Mouse (Mus musculus) forebrain, embryonic 16.5 days (tissue): ENCODE results near the gene 1700015G11Rik. TPM values are rescaled to one million over a fixed set of nuclear protein-coding genes. Genes with fewer than 3 reads are reported as not detected.

ENCODE experiments used
- ATAC-seq: fragments of 200-750 bp; cut with Nextera tagmentation; 2 replicates; pipeline ENCODE4 v1.8.0; 2017; ENCODE audit warnings: mild to moderate bottlenecking, moderate library complexity
- H3K27ac ChIP-seq: fragments of 300-500 bp; sonication (generic); 2 replicates; pipeline ENCODE4 v1.5.1; 2014; ENCODE audit warnings: low read length, control low read depth
- H3K27me3 ChIP-seq: fragments of 300-500 bp; sonication (generic); replicated peaks from 2 replicates; pipeline ENCODE4 v1.6.1; 2014; ENCODE audit warnings: low read length; ENCODE audit not compliant: control insufficient read depth, insufficient read depth
- H3K36me3 ChIP-seq: fragments of 300-500 bp; sonication (generic); 2 replicates; pipeline ENCODE4 v1.6.1; 2014; ENCODE audit not compliant: control insufficient read depth, insufficient read depth
- H3K4me1 ChIP-seq: fragments of 300-500 bp; sonication (generic); replicated peaks from 2 replicates; pipeline ENCODE4 v1.6.1; 2014; ENCODE audit warnings: low read length; ENCODE audit not compliant: control insufficient read depth, insufficient read depth
- H3K4me2 ChIP-seq: fragments of 300-500 bp; sonication (generic); 2 replicates; pipeline ENCODE4 v1.6.1; 2014; ENCODE audit warnings: mild to moderate bottlenecking, low read length, control low read depth
- H3K4me3 ChIP-seq: fragments of 300-500 bp; sonication (generic); replicated peaks from 2 replicates; pipeline ENCODE4 v1.5.1; 2014; ENCODE audit warnings: mild to moderate bottlenecking, low read length, control low read depth
- H3K9ac ChIP-seq: fragments of 300-500 bp; sonication (generic); replicated peaks from 2 replicates; pipeline ENCODE4 v1.6.1; 2014; ENCODE audit warnings: low read depth, low read length, control low read depth
- H3K9me3 ChIP-seq: fragments of 300-500 bp; sonication (generic); 2 replicates; pipeline ENCODE4 v1.6.1; 2016; ENCODE audit warnings: low read length; ENCODE audit not compliant: control insufficient read depth
- WGBS: fragments of 180-500 bp; shearing (Covaris S2); extraction: QIAGEN DNeasy Blood & Tissue Kit; methylation state at CpG from one replicate; pipeline ENCODE4 v1.1.7; 2014; 5-methylcytosine and 5-hydroxymethylcytosine counted together
- polyA plus RNA-seq: library from polyadenylated mRNA; unstranded; fragments of >200 nt; fragmentation: Nextera tagmentation; extraction: Ambion mirVana; gene quantifications from 2 replicates; pipeline ENCODE4 v1.2.1, GENCODE M21; 2015

The 1700015G11Rik gene
- polyA plus RNA-seq, 1 experiment from 2014 or later: not detected

DNA sequence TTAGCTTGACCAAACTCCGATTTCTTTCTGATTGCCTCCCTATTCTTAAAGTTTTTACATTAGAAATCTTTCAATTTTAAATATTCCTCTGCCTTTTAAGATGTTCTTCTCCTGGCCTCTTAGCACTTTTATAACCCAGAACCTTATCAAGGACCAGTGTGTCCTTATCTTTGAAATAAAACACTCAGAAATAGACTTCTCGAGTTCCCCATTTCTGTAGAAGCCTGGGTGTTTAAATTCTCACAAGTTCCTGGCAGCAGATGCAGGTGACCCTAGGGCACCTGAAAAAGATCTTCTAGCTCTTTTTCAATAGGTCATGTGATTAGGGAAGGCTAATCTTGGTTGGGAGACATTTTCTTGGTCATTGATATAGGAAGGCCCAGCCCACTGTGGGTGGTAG lies 8.4 kb downstream of the 1700015G11Rik start:
- H3K9me3 ChIP-seq: no peaks in the 10 kb centered on the region
- WGBS: 90% methylated on average over 2 of the region's 2 CpGs
- H3K27ac ChIP-seq: no peak overlapping the region
- H3K4me2 ChIP-seq: no peak overlapping the region
- no peaks in the 10 kb centered on the region for H3K27me3 ChIP-seq
- H3K4me3 ChIP-seq: no peak overlapping the region
- no peak for ATAC-seq
- peaks cover 10% of the 10 kb centered on the region for H3K4me1 ChIP-seq
- no peak overlapping the region for H3K9ac ChIP-seq
- H3K36me3 ChIP-seq: peaks cover 3% of the 10 kb centered on the region

DNA sequence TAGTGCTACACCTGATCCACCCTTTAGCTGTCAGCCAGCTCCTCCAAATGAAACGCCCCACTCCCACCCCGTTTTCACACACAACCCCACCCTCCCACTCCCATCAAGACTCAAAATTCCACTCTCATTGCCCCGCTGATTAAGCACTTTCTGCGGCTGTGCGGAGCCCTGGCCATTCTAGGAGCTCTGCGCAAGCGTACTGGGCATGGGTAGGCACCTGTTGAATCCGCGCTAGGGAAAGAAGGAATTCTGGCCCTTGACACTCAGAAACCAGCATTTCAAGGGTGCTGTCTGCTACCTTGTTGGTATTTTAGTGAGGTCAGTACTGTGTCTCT lies 9.3 kb downstream of the 1700015G11Rik start:
- no peaks in the 10 kb centered on the region for H3K9me3 ChIP-seq
- peak overlapping the region; percentile 72 for H3K4me2 ChIP-seq
- H3K36me3 ChIP-seq: peaks cover 3% of the 10 kb centered on the region
- ATAC-seq: peak; percentile 85
- 0% methylated on average over 9 of the region's 9 CpGs for WGBS
- H3K4me3 ChIP-seq: peak overlapping the region; percentile 76
- H3K4me1 ChIP-seq: peaks cover 10% of the 10 kb centered on the region
- no peaks in the 10 kb centered on the region for H3K27me3 ChIP-seq
- H3K9ac ChIP-seq: no peak overlapping the region
- no peak overlapping the region for H3K27ac ChIP-seq

DNA sequence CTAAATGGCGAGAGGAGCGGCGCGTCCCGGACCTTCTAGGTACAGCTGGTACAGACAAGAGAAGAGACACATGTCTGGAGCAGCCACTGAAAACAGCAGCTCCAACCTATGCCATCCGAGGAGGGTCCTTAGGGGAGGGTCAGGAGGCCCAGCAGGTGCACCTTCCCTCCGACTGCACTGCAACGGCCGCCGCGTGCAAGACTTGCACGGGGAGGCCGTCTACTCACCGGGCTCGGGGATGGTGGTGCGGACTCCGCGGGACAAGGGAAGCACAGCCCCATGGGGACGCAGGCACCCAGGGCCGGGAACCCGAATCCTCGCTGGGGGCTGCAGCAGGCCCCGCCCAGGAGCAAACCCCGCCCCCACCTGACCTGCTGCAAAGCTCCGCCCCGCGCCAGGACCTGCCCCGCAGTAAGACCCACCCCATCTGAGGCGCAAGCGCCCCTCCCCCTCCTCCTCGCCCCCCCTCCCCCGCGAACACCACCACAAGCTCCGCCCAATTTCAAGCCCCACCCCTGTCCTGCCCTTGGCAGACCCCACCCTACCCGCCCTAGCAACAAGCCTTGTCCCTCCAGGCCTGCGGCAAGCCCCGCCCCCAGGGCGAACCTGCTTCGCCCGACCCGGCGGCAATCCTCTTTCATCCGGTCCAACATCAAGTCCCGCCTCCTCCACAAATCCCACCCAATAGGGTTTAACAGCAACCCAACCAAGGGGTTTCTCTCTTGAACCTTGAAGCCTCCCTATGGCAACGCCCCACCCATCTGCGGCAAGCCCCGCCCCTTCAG lies 9.8 kb downstream of the 1700015G11Rik start, which contains the start of gene Svip:
Svip (minus strand) TSS at position 508 of the 785 bp plus-strand sequence.
- Histone ChIP-seq H3K4me3 (peak within 1 kb of the TSS; percentile 76), H3K27ac (peak within 1 kb of the TSS; percentile 66), H3K9me3 (no peaks in the 10 kb centered on the region), H3K27me3 (no peaks in the 10 kb centered on the region), H3K4me2 (peak within 1 kb of the TSS; percentile 72), H3K36me3 (peaks cover 3% of the 10 kb centered on the region), H3K9ac (peak within 1 kb of the TSS; percentile 82), H3K4me1 (peaks cover 10% of the 10 kb centered on the region)
- ATAC-seq: peak; percentile 97
- WGBS: 1% methylated on average over 45 of the region's 47 CpGs

DNA sequence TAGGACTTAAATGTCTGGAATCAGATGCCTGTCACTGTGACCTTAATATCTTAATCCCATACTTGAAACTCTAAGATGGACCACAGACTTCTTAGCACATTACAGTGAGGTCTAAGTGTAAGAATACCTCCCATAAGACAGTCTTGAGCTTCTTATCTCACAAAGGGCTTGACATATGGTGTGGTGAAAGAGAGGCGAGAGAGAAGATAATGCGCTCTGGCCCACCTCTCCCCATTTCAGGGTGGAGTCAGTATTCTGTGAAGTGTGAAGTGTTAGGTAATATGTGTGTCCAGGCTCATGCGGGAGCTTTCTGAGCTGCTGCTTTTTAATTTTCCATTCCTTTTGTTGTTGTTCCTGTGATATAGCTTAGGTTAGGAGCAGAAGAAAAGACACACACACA lies 24.5 kb downstream of the 1700015G11Rik start:
- ATAC-seq: no peak
- H3K9me3 ChIP-seq: no peaks in the 10 kb centered on the region
- 84% methylated on average over 3 of the region's 3 CpGs for WGBS
- no peak overlapping the region for H3K27ac ChIP-seq
- no peaks in the 10 kb centered on the region for H3K27me3 ChIP-seq
- H3K36me3 ChIP-seq: no peaks in the 10 kb centered on the region
- no peak overlapping the region for H3K4me2 ChIP-seq
- no peak overlapping the region for H3K9ac ChIP-seq
- H3K4me1 ChIP-seq: no peaks in the 10 kb centered on the region
- no peak overlapping the region for H3K4me3 ChIP-seq

DNA sequence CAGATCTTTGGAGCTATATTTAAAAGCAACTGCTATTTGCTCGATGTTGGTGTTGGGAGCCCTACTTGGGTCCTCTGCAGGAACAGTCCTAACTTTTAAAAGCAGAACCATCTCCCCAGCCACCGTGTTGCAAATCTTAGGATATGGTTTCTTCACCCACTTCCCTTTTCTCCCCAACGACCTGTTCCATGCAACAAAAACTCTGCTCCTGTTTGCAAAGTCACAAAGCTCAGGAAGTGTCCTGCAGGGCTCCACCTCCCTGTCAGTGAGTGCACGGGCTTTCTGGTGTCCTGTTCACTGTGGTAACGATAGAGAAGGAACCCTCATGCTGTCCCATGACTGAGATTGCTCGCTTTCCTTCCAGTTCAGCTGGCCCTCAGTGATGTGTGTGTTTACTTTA lies 28.6 kb downstream of the 1700015G11Rik start:
- WGBS: 68% methylated on average over 6 of the region's 6 CpGs
- no peaks in the 10 kb centered on the region for H3K9me3 ChIP-seq
- H3K36me3 ChIP-seq: no peaks in the 10 kb centered on the region
- ATAC-seq: no peak
- no peak overlapping the region for H3K27ac ChIP-seq
- no peak overlapping the region for H3K4me3 ChIP-seq
- H3K9ac ChIP-seq: no peak overlapping the region
- no peaks in the 10 kb centered on the region for H3K27me3 ChIP-seq
- H3K4me2 ChIP-seq: no peak overlapping the region
- H3K4me1 ChIP-seq: no peaks in the 10 kb centered on the region

DNA sequence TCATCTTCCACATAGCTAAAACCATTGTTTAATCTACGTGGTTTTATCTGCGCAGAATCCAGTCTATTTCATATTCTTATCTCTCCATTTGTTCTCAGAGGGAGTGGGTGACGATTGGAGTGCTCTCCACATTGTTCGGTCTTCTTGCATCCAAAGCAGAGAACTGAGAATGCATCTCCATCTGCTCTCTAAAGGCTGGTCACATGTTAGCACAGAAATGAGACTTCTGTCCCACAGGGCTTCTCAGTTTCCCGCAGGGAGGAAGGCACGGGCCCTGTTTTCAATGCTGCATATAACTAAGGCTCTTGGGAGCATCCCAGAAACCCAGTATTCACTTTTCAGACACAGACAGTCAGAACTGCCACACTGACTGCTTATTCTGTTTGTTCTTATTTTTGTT lies 29.8 kb downstream of the 1700015G11Rik start:
- Histone ChIP-seq H3K9ac (no peak overlapping the region), H3K27ac (no peak overlapping the region), H3K9me3 (no peaks in the 10 kb centered on the region), H3K4me3 (no peak overlapping the region), H3K4me1 (no peaks in the 10 kb centered on the region), H3K27me3 (no peaks in the 10 kb centered on the region), H3K4me2 (no peak overlapping the region), H3K36me3 (no peaks in the 10 kb centered on the region)
- no peak for ATAC-seq
- WGBS: 82% methylated on average over 6 of the region's 6 CpGs

DNA sequence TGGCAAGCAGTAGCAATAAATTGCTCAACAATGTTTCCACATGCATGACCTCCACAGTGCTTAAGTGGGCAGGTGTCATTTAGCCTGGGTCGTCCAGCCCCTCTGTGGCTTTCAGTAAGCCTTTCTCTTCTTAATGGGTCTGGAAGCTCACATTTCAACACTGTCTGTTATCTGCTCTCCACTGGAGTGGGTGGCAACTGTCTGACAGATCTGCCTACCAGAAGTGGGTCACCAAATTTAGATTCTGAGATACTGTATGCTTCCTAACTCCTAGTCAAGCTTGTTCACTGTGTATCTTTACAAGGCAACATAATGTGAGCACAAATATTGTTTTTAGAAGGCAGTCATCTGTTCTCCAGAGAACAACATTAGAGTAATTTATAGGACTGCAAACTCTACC lies 33.2 kb downstream of the 1700015G11Rik start:
- ATAC-seq: no peak
- H3K9me3 ChIP-seq: no peaks in the 10 kb centered on the region
- 43% methylated on average over 1 of the region's 1 CpGs for WGBS

DNA sequence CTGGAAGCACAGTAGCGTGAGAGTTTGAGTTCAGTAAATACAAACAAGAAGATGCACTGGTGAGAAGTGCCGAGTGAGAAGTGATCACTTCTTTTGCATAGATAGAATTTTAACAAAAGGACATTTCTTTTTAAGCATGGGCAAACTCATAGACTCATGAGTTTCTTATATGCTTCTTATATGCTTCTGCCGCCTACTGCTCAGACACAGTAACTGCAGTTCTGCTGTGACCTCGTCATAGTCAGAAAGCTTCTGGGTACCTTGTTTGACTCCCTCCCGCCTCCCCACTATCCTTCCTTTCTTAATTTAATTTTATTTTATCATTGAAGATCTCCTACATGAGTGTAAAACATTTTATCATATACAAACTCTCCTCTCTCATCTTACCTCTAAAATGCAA lies 36.3 kb downstream of the 1700015G11Rik start:
- no peak for ATAC-seq
- Histone ChIP-seq H3K36me3 (no peaks in the 10 kb centered on the region), H3K9me3 (no peaks in the 10 kb centered on the region), H3K9ac (no peak overlapping the region), H3K27ac (no peak overlapping the region), H3K4me3 (no peak overlapping the region), H3K4me2 (no peak overlapping the region), H3K4me1 (peaks cover 5% of the 10 kb centered on the region), H3K27me3 (no peaks in the 10 kb centered on the region)
- 40% methylated on average over 5 of the region's 5 CpGs for WGBS

More for the DNA sequence above, 33.2 kb downstream of the 1700015G11Rik start:
- Histone ChIP-seq H3K36me3 (no peaks in the 10 kb centered on the region), H3K27ac (no peak overlapping the region), H3K4me2 (no peak overlapping the region), H3K4me1 (no peaks in the 10 kb centered on the region), H3K9ac (no peak overlapping the region), H3K4me3 (no peak overlapping the region), H3K27me3 (no peaks in the 10 kb centered on the region)

DNA sequence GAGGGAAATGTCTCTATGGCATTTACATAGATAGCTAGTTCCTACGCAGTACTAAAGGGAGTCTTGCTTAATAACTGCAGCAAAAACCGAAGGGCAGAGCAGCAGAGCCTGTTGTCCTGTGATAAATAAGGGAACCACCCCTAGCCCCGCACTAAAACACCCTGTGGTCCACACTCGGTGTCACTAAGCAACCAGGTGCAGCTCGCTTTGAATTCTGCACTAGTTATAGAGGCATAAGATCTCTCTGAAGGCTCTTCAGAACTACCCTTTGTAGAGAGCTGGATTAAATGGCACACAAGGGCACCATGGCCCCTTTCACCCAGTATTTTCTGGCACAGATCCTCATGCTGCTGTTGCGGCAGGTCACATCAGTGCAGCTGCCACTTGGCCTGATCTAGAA lies 40.3 kb downstream of the 1700015G11Rik start:
- 32% methylated on average over 6 of the region's 6 CpGs for WGBS
- ATAC-seq: peak; percentile 45; the same call in 1 of the 2 replicates
- Histone ChIP-seq H3K9ac (no peak overlapping the region), H3K27ac (no peak overlapping the region), H3K27me3 (no peaks in the 10 kb centered on the region), H3K4me3 (no peak overlapping the region), H3K36me3 (no peaks in the 10 kb centered on the region), H3K4me1 (peaks cover 8% of the 10 kb centered on the region), H3K4me2 (no peak overlapping the region), H3K9me3 (no peaks in the 10 kb centered on the region)
